Mouse (Mus musculus) kidney, embryonic 14.5 days (tissue): ENCODE measurements at regions not wholly inside any gene's neighbourhood (a gene's known extent, or its start where the extent isn't known, plus 50 kb on each side); places are given as distances from the start of the nearest gene placed in this dataset.
A peak's percentile ranks its signal among the peaks of the same experiment; 100 is the strongest.

ENCODE experiments used
- ATAC-seq: fragments of 200-750 bp; cut with Nextera tagmentation; 2 replicates; pipeline ENCODE4 v1.8.0; 2017; ENCODE audit warnings: moderate number of reproducible peaks, mild to moderate bottlenecking, moderate TSS enrichment, moderate library complexity; ENCODE audit not compliant: low FRiP score, low TSS enrichment
- H3K27ac ChIP-seq: fragments of 300-500 bp; sonication (generic); 2 replicates; pipeline ENCODE4 v1.5.1; 2014; ENCODE audit warnings: low read depth, mild to moderate bottlenecking, low read length, moderate library complexity, mixed read lengths
- H3K27me3 ChIP-seq: fragments of 300-500 bp; sonication (generic); 2 replicates; pipeline ENCODE4 v1.6.1; 2014; ENCODE audit warnings: mild to moderate bottlenecking, low read length; ENCODE audit not compliant: control insufficient read depth, insufficient read depth
- H3K36me3 ChIP-seq: fragments of 300-500 bp; sonication (generic); 2 replicates; pipeline ENCODE4 v1.6.1; 2014; ENCODE audit warnings: low read length, mixed read lengths; ENCODE audit not compliant: control insufficient read depth, insufficient read depth
- H3K4me1 ChIP-seq: fragments of 300-500 bp; sonication (generic); 2 replicates; pipeline ENCODE4 v1.6.1; 2014; ENCODE audit warnings: low read length, mixed read lengths; ENCODE audit not compliant: control insufficient read depth, insufficient read depth
- H3K4me2 ChIP-seq: fragments of 300-500 bp; sonication (generic); replicated peaks from 2 replicates; pipeline ENCODE4 v1.6.1; 2014; ENCODE audit warnings: low read depth, mild to moderate bottlenecking, low read length
- H3K4me3 ChIP-seq: fragments of 300-500 bp; sonication (generic); 2 replicates; pipeline ENCODE4 v1.5.1; 2014; ENCODE audit warnings: mild to moderate bottlenecking, low read length
- H3K9ac ChIP-seq: fragments of 300-500 bp; sonication (generic); 2 replicates; pipeline ENCODE4 v1.6.1; 2014; ENCODE audit warnings: low read depth, mild to moderate bottlenecking, low read length, moderate library complexity
- H3K9me3 ChIP-seq: fragments of 300-500 bp; sonication (generic); 2 replicates; pipeline ENCODE4 v1.6.1; 2016; ENCODE audit warnings: low read length; ENCODE audit not compliant: control insufficient read depth
- WGBS: fragments of 180-500 bp; shearing (Covaris S2); extraction: QIAGEN DNeasy Blood & Tissue Kit; methylation state at CpG from one replicate; pipeline ENCODE4 v1.1.7; 2014; 5-methylcytosine and 5-hydroxymethylcytosine counted together

DNA sequence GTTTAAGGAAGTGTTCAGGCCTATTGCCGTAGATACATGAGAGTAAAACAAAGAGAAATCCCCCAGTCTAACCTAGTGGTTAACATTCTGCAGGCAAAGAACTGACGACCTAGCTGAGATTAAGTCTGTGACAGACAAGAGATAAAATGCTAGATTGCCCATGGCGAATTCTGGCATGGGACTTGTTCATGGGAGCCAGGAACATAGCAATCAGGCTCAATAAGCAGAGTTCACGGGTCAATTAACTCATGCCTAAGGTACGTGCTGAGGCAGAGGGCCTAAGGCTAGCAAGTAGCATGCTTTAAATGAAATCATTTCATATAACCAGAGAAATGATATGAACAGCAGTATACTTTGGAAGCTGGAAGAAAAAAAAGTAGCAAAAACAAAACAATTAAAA lies 1119.2 kb upstream of the Adgrl2 start:
- Histone ChIP-seq H3K27me3 (no peaks in the 10 kb centered on the region), H3K4me3 (no peak overlapping the region), H3K4me1 (no peaks in the 10 kb centered on the region), H3K9ac (no peak overlapping the region), H3K36me3 (no peaks in the 10 kb centered on the region), H3K9me3 (no peaks in the 10 kb centered on the region), H3K4me2 (no peak overlapping the region), H3K27ac (no peak overlapping the region)
- WGBS, result 75% methylated on average over 5 of the region's 5 CpGs
- ATAC-seq, result no peak

GRCm38 (mm10) chr3:150112231-150112630 lies 1121.9 kb upstream of the Adgrl2 start:
- Histone ChIP-seq H3K9me3 (no peaks in the 10 kb centered on the region), H3K9ac (no peak overlapping the region), H3K27ac (no peak overlapping the region), H3K4me1 (no peaks in the 10 kb centered on the region), H3K36me3 (no peaks in the 10 kb centered on the region), H3K4me2 (no peak overlapping the region), H3K4me3 (no peak overlapping the region), H3K27me3 (no peaks in the 10 kb centered on the region)
- no peak for ATAC-seq
- WGBS, result 95% methylated on average over 6 of the region's 6 CpGs

- H3K27me3 ChIP-seq, result no peaks in the 10 kb centered on the region
- no peaks in the 10 kb centered on the region for H3K36me3 ChIP-seq
- no peak for ATAC-seq
- no peak overlapping the region for H3K9ac ChIP-seq
- no peak overlapping the region for H3K4me2 ChIP-seq
- no peak overlapping the region for H3K27ac ChIP-seq
- no peaks in the 10 kb centered on the region for H3K9me3 ChIP-seq
- H3K4me3 ChIP-seq, result no peak overlapping the region
- WGBS, result 74% methylated on average over 3 of the region's 3 CpGs
- H3K4me1 ChIP-seq, result no peaks in the 10 kb centered on the region
Observed at GRCm38 (mm10) chr3:150119866-150120265, 1129.5 kb upstream of the Adgrl2 start.

DNA sequence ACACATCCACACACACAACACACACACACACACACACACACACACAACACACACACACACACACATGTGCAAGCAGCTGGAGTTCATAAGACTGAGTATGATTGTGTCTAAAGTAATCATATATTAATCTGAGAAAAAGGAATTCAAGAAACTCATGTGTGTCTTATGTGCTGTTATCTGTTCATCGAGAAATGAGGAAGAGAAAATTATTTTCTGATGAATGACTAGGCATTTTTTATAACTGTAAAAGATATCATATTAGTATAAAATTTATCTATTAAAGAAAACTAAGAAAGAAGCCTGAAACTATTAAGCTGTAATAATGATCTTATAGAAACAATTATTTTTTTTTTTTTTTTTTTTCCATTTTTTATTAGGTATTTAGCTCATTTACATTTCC lies 1156.3 kb upstream of the Adgrl2 start:
- Histone ChIP-seq H3K4me2 (no peak overlapping the region), H3K27ac (no peak overlapping the region), H3K27me3 (no peaks in the 10 kb centered on the region), H3K4me3 (no peak overlapping the region), H3K9ac (no peak overlapping the region), H3K4me1 (no peaks in the 10 kb centered on the region), H3K36me3 (no peaks in the 10 kb centered on the region), H3K9me3 (no peaks in the 10 kb centered on the region)
- WGBS, result 92% methylated on average over 1 of the region's 1 CpGs
- ATAC-seq, result no peak

DNA sequence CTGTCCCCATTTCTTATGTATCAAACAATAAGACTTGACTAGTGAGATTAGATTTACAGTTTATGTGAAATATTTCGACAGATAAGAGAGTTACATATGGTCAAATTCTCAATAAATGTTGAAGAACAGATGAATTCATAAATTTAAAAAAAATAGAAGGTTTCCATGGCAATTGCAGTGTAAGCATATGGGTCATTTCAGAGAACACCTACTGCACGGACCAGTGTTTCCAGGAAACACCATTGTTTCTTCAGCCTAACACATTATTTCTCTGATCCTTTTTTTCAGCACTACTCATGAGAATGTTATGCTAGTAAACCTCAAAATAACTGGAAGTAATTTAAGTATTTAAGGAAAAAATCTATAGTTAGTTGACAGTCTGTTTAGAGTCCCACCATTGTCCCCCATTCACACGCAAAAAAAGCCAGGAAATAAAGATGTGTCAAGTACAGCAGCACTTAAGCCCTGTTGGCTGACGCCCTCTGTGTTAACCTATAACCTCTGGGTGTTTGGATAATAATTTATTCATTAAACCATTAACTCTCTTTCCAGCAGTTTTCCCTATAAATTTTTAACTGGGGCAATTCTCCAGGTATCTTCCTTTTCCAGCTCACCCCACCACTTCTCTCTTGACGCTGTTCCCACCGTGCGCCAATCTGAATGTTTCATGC lies 1160.9 kb upstream of the Adgrl2 start:
- no peak overlapping the region for H3K4me3 ChIP-seq
- H3K27ac ChIP-seq, result no peak overlapping the region
- H3K9ac ChIP-seq, result no peak overlapping the region
- H3K4me1 ChIP-seq, result no peaks in the 10 kb centered on the region; the same call in 1 of the 2 replicates
- no peak overlapping the region for H3K4me2 ChIP-seq
- WGBS, result 48% methylated on average over 7 of the region's 7 CpGs
- no peaks in the 10 kb centered on the region for H3K27me3 ChIP-seq
- H3K36me3 ChIP-seq, result no peaks in the 10 kb centered on the region
- peak; percentile 88 for ATAC-seq
- no peaks in the 10 kb centered on the region for H3K9me3 ChIP-seq

DNA sequence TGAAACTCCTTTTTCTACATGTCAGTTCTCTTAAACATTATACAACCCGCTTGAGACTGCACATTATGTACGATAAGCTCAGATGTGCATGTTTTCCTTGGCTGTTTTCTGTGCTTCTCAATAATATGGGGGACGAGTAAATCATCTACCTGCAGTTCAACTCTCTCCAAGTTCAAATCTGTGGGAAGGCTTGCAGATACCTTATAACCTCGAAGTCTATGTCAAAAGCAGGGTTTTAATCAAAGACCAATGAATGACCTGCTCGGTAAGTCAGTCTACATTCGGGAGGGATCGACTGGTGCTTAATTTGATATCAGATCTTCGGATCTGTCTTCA lies 1161.4 kb upstream of the Adgrl2 start:
- H3K4me2 ChIP-seq, result no peak overlapping the region
- H3K4me1 ChIP-seq, result no peaks in the 10 kb centered on the region; the same call in 1 of the 2 replicates
- H3K9ac ChIP-seq, result no peak overlapping the region
- no peak overlapping the region for H3K4me3 ChIP-seq
- H3K27ac ChIP-seq, result peak overlapping the region; percentile 14; the same call in 1 of the 2 replicates
- ATAC-seq, result peak; percentile 89
- no peaks in the 10 kb centered on the region for H3K9me3 ChIP-seq
- no peaks in the 10 kb centered on the region for H3K36me3 ChIP-seq
- no peaks in the 10 kb centered on the region for H3K27me3 ChIP-seq
- 44% methylated on average over 8 of the region's 8 CpGs for WGBS

DNA sequence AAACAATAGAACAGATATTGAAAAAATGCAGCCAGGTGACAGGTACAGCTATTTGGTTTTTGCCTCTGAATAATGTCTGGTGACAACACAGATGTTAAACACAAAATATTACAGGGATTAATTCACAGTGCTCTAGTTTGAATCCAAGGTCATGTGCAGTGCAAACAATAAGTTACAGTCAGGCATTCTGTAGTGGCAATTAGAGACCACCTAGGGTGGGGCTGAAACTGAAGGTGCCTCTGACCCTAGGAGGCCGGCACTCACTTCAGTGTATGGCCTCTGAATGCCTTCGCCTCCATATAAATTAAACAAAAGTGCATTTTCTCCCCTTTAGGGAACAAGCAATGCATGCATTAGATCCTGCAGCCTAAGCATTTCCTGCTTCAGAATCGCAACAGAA lies 1162.5 kb upstream of the Adgrl2 start:
- H3K9ac ChIP-seq, result no peak overlapping the region
- H3K27me3 ChIP-seq, result no peaks in the 10 kb centered on the region
- no peaks in the 10 kb centered on the region for H3K36me3 ChIP-seq
- no peaks in the 10 kb centered on the region; the same call in 1 of the 2 replicates for H3K4me1 ChIP-seq
- no peak overlapping the region for H3K27ac ChIP-seq
- H3K9me3 ChIP-seq, result no peaks in the 10 kb centered on the region
- no peak overlapping the region for H3K4me2 ChIP-seq
- no peak overlapping the region for H3K4me3 ChIP-seq
- 39% methylated on average over 3 of the region's 3 CpGs for WGBS
- no peak for ATAC-seq

GRCm38 (mm10) chr3:150185807-150186206 lies 1195.5 kb upstream of the Adgrl2 start:
- no peaks in the 10 kb centered on the region for H3K36me3 ChIP-seq
- no peak overlapping the region for H3K27ac ChIP-seq
- WGBS, result 82% methylated on average over 2 of the region's 2 CpGs
- no peak overlapping the region for H3K4me3 ChIP-seq
- no peak for ATAC-seq
- no peaks in the 10 kb centered on the region for H3K9me3 ChIP-seq
- H3K4me2 ChIP-seq, result no peak overlapping the region
- no peaks in the 10 kb centered on the region for H3K27me3 ChIP-seq
- H3K4me1 ChIP-seq, result no peaks in the 10 kb centered on the region
- no peak overlapping the region for H3K9ac ChIP-seq

DNA sequence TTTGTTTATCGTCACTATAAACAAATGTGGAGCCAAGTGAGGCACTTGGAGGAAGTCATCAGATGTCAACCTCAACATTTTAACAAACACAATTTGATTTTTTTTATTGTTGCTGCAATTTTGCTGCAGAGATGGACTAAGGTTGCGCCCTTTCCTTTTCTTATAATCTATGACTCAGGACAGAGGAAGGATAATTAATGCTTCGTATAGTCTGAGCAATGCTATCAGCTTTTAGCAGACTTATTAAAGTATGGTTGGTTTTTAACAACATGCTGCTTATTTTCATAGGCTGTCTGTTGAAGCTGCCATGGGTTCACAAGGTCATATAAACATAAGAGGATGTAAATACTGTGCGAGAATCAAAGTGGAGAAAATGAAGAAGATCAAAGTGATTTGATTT lies 1202.8 kb upstream of the Adgrl2 start:
- ATAC-seq, result peak; percentile 32; the same call in 1 of the 2 replicates

More for the DNA sequence above, 1202.8 kb upstream of the Adgrl2 start:
- Histone ChIP-seq H3K27ac (no peak overlapping the region), H3K9ac (no peak overlapping the region), H3K4me3 (no peak overlapping the region), H3K27me3 (no peaks in the 10 kb centered on the region), H3K9me3 (no peaks in the 10 kb centered on the region), H3K36me3 (no peaks in the 10 kb centered on the region), H3K4me2 (no peak overlapping the region), H3K4me1 (no peaks in the 10 kb centered on the region)
- WGBS, result 65% methylated on average over 4 of the region's 4 CpGs
